Mouse (Mus musculus): ENCODE results near the gene Ppp2r2d.
A peak's percentile ranks its signal among the peaks of the same experiment; 100 is the strongest.

The Ppp2r2d gene

GRCm38 (mm10) chr7:138845544-138846391, at the start of gene Ppp2r2d, which contains the start of gene Mapk1ip1:
TSS of gene Ppp2r2d (plus strand) at chr7:138846079.
TSS of gene Mapk1ip1 (minus strand) at chr7:138846273.
- peak; percentile 93 to 96 for DNase-seq (ENCODE audit: low spot score in 2 of 2)

GRCm38 (mm10) chr7:138803386-138803785, 42.5 kb upstream of the Ppp2r2d start:
- no peak for DNase-seq (ENCODE audit: low spot score in 2 of 2)

GRCm38 (mm10) chr7:138807146-138807545, 38.7 kb upstream of the Ppp2r2d start:
- no peak for DNase-seq (ENCODE audit: low spot score in 2 of 2)

- no peak for DNase-seq (ENCODE audit: low spot score in 2 of 2)
These were observed 32.5 kb upstream of the Ppp2r2d start for GRCm38 (mm10) chr7:138813213-138813875.

- no peak for DNase-seq (ENCODE audit: low spot score in 2 of 2)
These were observed 27.6 kb upstream of the Ppp2r2d start for GRCm38 (mm10) chr7:138818314-138818713.

GRCm38 (mm10) chr7:138824423-138824822, 21.5 kb upstream of the Ppp2r2d start:
- DNase-seq (ENCODE audit: low spot score in 2 of 2): no peak

GRCm38 (mm10) chr7:138824995-138825756, 20.7 kb upstream of the Ppp2r2d start:
- DNase-seq (ENCODE audit: low spot score in 2 of 2): no peak

GRCm38 (mm10) chr7:138827812-138828211, 18.1 kb upstream of the Ppp2r2d start:
- peak; percentile 58 to 82 for DNase-seq (ENCODE audit: low spot score in 2 of 2)

GRCm38 (mm10) chr7:138835028-138835427, 10.9 kb upstream of the Ppp2r2d start:
- no peak for DNase-seq (ENCODE audit: low spot score in 2 of 2)

GRCm38 (mm10) chr7:138840594-138841021, 5.3 kb upstream of the Ppp2r2d start:
- peak; percentile 46 to 72 for DNase-seq (ENCODE audit: low spot score in 2 of 2)

GRCm38 (mm10) chr7:138841436-138842151, 4.3 kb upstream of the Ppp2r2d start:
- no peak for DNase-seq (ENCODE audit: low spot score in 2 of 2)

- DNase-seq (ENCODE audit: low spot score in 2 of 2): no peak
These were observed 2.5 kb upstream of the Ppp2r2d start for GRCm38 (mm10) chr7:138843421-138843820.

- no peak for DNase-seq (ENCODE audit: low spot score in 2 of 2)
These were observed 768 bp upstream of the Ppp2r2d start for GRCm38 (mm10) chr7:138845111-138845510.

GRCm38 (mm10) chr7:138846502-138846991, 668 bp downstream of the Ppp2r2d start:
- DNase-seq (ENCODE audit: low spot score in 2 of 2): no peak

- DNase-seq (ENCODE audit: low spot score in 2 of 2): peak in 1 of 2 experiments; percentile 22
These were observed 1.6 kb downstream of the Ppp2r2d start for GRCm38 (mm10) chr7:138847316-138848027.

GRCm38 (mm10) chr7:138848028-138848920, 2.4 kb downstream of the Ppp2r2d start:
- DNase-seq (ENCODE audit: low spot score in 2 of 2): no peak

GRCm38 (mm10) chr7:138850083-138850482, 4.2 kb downstream of the Ppp2r2d start:
- DNase-seq (ENCODE audit: low spot score in 2 of 2): no peak

- DNase-seq (ENCODE audit: low spot score in 2 of 2): no peak
These were observed 7.6 kb downstream of the Ppp2r2d start for GRCm38 (mm10) chr7:138853417-138854031.

GRCm38 (mm10) chr7:138854201-138854600, 8.3 kb downstream of the Ppp2r2d start:
- DNase-seq (ENCODE audit: low spot score in 2 of 2): no peak
